Mouse (Mus musculus) lung, postnatal 0 days (tissue): ENCODE measurements around the gene Grifin.

Source experiments
- CTCF ChIP-seq: IDR thresholded peaks from 2 replicates; pipeline ENCODE4 v1.5.1; 2016; ENCODE audit warnings: antibody characterized with exemption, mild to moderate bottlenecking
- EP300 ChIP-seq: IDR thresholded peaks from 2 replicates; pipeline ENCODE4 v1.6.1; 2016; ENCODE audit warnings: antibody characterized with exemption, mild to moderate bottlenecking, control low read depth

DNA sequence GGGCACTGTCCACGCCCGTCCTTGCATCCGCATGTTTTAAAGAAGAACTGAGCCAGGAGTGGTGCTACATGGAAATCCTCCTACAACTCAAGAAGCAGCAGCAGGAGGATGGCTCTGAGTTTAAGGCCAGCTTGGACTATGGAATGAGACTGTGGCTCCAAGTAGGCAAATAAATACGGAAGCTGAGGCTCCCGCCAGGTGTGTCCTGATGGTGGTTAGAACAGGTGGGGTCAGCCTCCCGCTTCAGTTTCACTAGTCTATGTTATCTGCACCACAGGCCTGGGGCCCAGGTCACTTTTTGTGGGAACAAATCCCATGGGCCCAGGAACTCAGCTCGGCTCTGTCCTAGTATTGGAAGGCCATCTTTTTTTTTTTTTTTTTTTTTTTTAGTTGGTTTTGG is 11.2 kb downstream of the Grifin start:
- TF ChIP-seq EP300: no peak
- no peak for TF ChIP-seq CTCF
